10 mouse cellular contexts compared by ENCODE assay signal in genomic region chr6:91659841-91660509, GRCm38 (mm10). TPM values are rescaled to one million over a fixed set of nuclear protein-coding genes. Genes with fewer than 3 reads are reported as not detected.
A peak's percentile ranks its signal among the peaks of the same experiment; 100 is the strongest.
DNase-seq lines count a peak whose midpoint lies in the region; ATAC-seq and TF ChIP-seq lines count a peak whose summit lies in the region.
"Had no signal": no experiment of that assay in that cellular context is flagged by ENCODE, and none has a peak within 500 bp of the region (broad histone marks: within the 10 kb centered on the region; RNA-seq: fewer than 3 reads in every experiment).

No protein-coding gene starts in this region.

- ATAC-seq in intestine, embryonic 15.5 days, result peak; percentile 90
- ATAC-seq in liver, postnatal 0 days, result peak; percentile 83
- ATAC-seq in forebrain, embryonic 12.5 days (ENCODE audit: low FRiP score), result no peak

- TF ChIP-seq EP300 in liver, postnatal 0 days (IDR thresholded peaks at IDR 0.05; ENCODE audit: low read depth), result no peak

- no peaks in the 10 kb centered on the region for H3K9me3 ChIP-seq in intestine, embryonic 15.5 days
- no peaks in the 10 kb centered on the region for H3K9me3 ChIP-seq in liver, postnatal 0 days (ENCODE audit: low read length)
- H3K9me3 ChIP-seq in forebrain, embryonic 12.5 days, result no peaks in the 10 kb centered on the region
- H3K9me3 ChIP-seq: embryonic facial prominence, embryonic 12.5 days had no signal

- no peak overlapping the region for H3K4me3 ChIP-seq in intestine, embryonic 15.5 days (replicated peaks)
- H3K4me3 ChIP-seq in liver, postnatal 0 days (ENCODE audit: low read depth, low read length), result no peak overlapping the region
- H3K4me3 ChIP-seq in forebrain, embryonic 12.5 days (replicated peaks), result no peak overlapping the region
- H3K4me3 ChIP-seq: embryonic facial prominence, embryonic 12.5 days had no signal

- no peaks in the 10 kb centered on the region for H3K27me3 ChIP-seq in intestine, embryonic 15.5 days (replicated peaks)
- no peaks in the 10 kb centered on the region for H3K27me3 ChIP-seq in liver, postnatal 0 days (ENCODE audit: insufficient read depth, low read length)
- no peaks in the 10 kb centered on the region for H3K27me3 ChIP-seq in forebrain, embryonic 12.5 days
- H3K27me3 ChIP-seq: embryonic facial prominence, embryonic 12.5 days had no signal

- no peaks in the 10 kb centered on the region for H3K36me3 ChIP-seq in intestine, embryonic 15.5 days
- no peaks in the 10 kb centered on the region for H3K36me3 ChIP-seq in liver, postnatal 0 days (replicated peaks; ENCODE audit: insufficient read depth, low read length)
- no peaks in the 10 kb centered on the region for H3K36me3 ChIP-seq in forebrain, embryonic 12.5 days (replicated peaks)
- H3K36me3 ChIP-seq: embryonic facial prominence, embryonic 12.5 days had no signal

- H3K9ac ChIP-seq in intestine, embryonic 15.5 days, result no peak overlapping the region
- no peak overlapping the region for H3K9ac ChIP-seq in liver, postnatal 0 days (replicated peaks)
- no peak overlapping the region for H3K9ac ChIP-seq in forebrain, embryonic 12.5 days
- H3K9ac ChIP-seq: embryonic facial prominence, embryonic 12.5 days had no signal

- peak; percentile 95 for DNase-seq in heart, adult 11 months
- no peak for DNase-seq in heart, adult 8-10 months (ENCODE audit: low spot score)
- DNase-seq in adrenal gland, adult (ENCODE audit: inconsistent age in 2 of 2, low spot score in 1 of 2), result peak; percentile 67 to 87
- DNase-seq in liver, postnatal 0 days, result peak; percentile 28
- DNase-seq in thymus, postnatal 36 days, result peak; percentile 27 to 58
- DNase-seq in frontal cortex, postnatal 10 days (ENCODE audit: low spot score in 2 of 2), result no peak

- peak overlapping the region; percentile 80 for H3K27ac ChIP-seq in intestine, embryonic 15.5 days
- peak overlapping the region; percentile 74 for H3K27ac ChIP-seq in liver, postnatal 0 days (ENCODE audit: low read depth)
- H3K27ac ChIP-seq in forebrain, embryonic 12.5 days, result no peak overlapping the region
- H3K27ac ChIP-seq: embryonic facial prominence, embryonic 12.5 days; macrophage had no signal

- peak; percentile 15 for TF ChIP-seq CTCF in liver, postnatal 0 days (IDR thresholded peaks at IDR 0.05; ENCODE audit: low read depth)

- 42% methylated on average over 2 of the region's 2 CpGs for WGBS in intestine, embryonic 15.5 days
- 21% methylated on average over 2 of the region's 2 CpGs for WGBS in liver, postnatal 0 days (ENCODE audit: insufficient replicate concordance)
- WGBS in forebrain, embryonic 12.5 days, result 66% methylated on average over 2 of the region's 2 CpGs

- H3K4me1 ChIP-seq in intestine, embryonic 15.5 days (replicated peaks), result peaks cover 14% of the 10 kb centered on the region
- H3K4me1 ChIP-seq in liver, postnatal 0 days (ENCODE audit: insufficient read depth), result peaks cover 11% of the 10 kb centered on the region
- H3K4me1 ChIP-seq in forebrain, embryonic 12.5 days, result 0 out of 2 replicates have a peak, but pooled peaks cover 5% of the 10 kb centered on the region

- peak overlapping the region; percentile 19; the same call in 1 of the 2 replicates for H3K4me2 ChIP-seq in intestine, embryonic 15.5 days (replicated peaks)
- H3K4me2 ChIP-seq in liver, postnatal 0 days (ENCODE audit: low read depth, low read length), result no peak overlapping the region
- H3K4me2 ChIP-seq in forebrain, embryonic 12.5 days, result no peak overlapping the region
- H3K4me2 ChIP-seq: embryonic facial prominence, embryonic 12.5 days had no signal

RNA-seq across cellular contexts. Expression of gene Slc6a6, which starts 23.9 kb away (rescaled TPM):
- total RNA-seq in heart, adult 8-10 months (2022), result 100 to 1,000 TPM in 2 of 4 experiments, 10 to 100 TPM in 2; 91.8 to 114 (median 101) TPM
- 78.0 and 87.9 TPM in 2 replicates for polyA plus RNA-seq in intestine, embryonic 15.5 days (2015; fragmentation: Nextera tagmentation; extraction: Ambion mirVana)
- polyA plus RNA-seq in liver, postnatal 0 days (2015; fragmentation: Nextera tagmentation; extraction: Ambion mirVana), result 31.1 and 34.4 TPM in 2 replicates
- polyA plus RNA-seq in forebrain, embryonic 12.5 days (2016; fragmentation: Nextera tagmentation; extraction: Ambion mirVana), result 67.6 and 79.0 TPM in 2 replicates

Comparison
In these comparisons a context has a peak if more than half of its experiments do, and no peak if none do; other contexts are left out.
1. DNase-seq: peak in heart, adult 11 months (single experiment), adrenal gland, adult (2 of 2), liver, postnatal 0 days (single experiment) and thymus, postnatal 36 days (2 of 2); none in heart, adult 8-10 months (single experiment) and frontal cortex, postnatal 10 days (0 of 2).